Mouse (Mus musculus) cerebellum, adult 2 months (tissue): Measurements from ENCODE around the gene Gm10961.

ENCODE experiments used
- CTCF ChIP-seq: fragments of 200-500 bp; IDR thresholded peaks from 2 replicates; pipeline ENCODE4 v1.5.1; 2011; ENCODE audit warnings: low read depth, mild to moderate bottlenecking, control low read depth, low read length, moderate library complexity, borderline replicate concordance; ENCODE audit not compliant: insufficient read depth
- POLR2A ChIP-seq: fragments of 200-500 bp; IDR thresholded peaks from 2 replicates; pipeline ENCODE4 v1.6.1; 2011; ENCODE audit warnings: low read length, control low read depth, borderline replicate concordance; ENCODE audit not compliant: insufficient read depth

DNA sequence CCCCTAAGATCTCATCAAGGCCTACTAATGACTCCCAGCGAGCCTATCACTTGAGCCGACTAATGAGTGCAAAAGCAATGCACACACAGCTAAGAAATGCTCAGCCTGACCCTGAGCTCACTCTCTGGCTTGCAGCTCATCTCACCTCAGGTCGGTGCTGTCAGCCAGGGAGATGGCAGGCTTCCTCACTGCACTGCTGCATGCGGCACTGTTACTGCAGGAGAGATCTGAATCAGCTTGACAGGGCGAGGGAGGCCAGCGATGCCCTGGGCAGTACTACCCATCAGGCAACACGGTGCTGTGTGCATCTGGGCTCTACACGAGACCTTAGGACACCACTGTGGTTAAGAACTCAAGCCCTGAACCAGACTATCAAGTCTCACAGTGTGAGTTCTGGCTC, 5.6 kb upstream of the Gm10961 start:
- TF ChIP-seq POLR2A (no peak), CTCF (no peak)
